Mouse (Mus musculus) embryo, embryonic 11 days (tissue): Measurements from ENCODE around the gene Fcgr4.
A peak's percentile ranks its signal among the peaks of the same experiment; 100 is the strongest.
"Not testable (repeated sequence)": the region's sequence is repeated elsewhere in the genome, so short reads cannot be mapped to it uniquely, and the experiment has no call there.

Experiments
- DNase-seq: peaks from one replicate; pipeline ENCODE4 v3.0.0-alpha.2; 2015

The Fcgr4 gene

DNA sequence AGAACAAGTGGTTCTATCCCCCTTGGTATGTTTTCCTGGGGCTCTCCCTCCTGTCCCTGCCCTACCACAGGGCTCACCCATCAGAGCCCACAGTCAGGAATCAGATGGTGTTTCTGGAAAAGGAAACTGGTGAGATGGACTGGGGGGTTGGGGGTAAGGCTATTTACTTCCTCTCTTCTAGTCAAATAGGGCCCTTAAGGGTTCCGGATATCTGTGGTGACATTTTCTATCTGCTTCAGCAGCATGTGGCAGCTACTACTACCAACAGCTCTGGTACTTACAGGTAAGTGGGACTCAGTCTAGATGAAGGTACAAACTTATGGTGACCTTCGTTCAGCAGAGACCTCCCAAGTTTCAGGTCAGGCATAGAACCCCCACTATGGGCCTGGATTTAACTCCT is at the start of gene Fcgr4:
Gene Fcgr4, plus strand, starts transcription at position 184 of the 400 bp plus-strand sequence.
- DNase-seq = no peak

DNA sequence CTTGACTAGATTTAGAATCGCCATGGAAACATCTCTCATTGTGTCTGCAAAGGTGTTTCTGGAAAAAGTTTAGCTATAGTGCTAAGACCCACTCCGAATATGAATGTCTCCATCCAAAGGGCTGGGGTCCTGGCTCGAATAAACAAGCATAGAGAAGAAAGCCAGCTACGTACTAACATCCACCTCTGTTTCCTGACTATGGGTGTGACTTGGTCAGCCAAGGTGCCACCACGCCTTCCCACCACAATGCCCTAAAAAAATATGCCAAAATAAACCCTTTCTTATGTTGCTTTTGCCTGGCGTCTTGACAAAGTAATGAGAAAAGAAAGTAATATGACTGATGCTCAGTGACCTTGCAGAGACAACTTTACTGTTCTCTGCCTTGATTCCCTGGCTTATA is 46.2 kb upstream of the Fcgr4 start:
- DNase-seq = no peak

DNA sequence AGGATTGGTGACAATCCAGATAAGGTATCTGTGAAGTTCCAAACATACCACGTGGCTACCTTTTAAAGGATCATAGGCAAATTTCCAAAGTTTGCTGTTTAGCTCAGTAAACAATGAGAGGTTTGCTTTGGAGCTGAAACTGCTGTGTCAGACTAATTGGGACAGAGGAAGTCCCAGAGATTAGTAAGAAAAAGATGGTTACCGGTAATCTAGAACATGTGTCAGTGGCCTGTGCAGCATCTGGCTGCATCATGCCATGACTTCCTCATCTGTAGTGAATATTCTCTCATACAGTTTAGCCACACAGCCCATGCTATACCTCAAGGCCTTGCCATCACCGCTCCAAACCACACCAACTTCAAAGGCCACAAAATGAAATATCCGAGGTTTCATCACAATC is 45.8 kb upstream of the Fcgr4 start:
- no peak for DNase-seq

DNA sequence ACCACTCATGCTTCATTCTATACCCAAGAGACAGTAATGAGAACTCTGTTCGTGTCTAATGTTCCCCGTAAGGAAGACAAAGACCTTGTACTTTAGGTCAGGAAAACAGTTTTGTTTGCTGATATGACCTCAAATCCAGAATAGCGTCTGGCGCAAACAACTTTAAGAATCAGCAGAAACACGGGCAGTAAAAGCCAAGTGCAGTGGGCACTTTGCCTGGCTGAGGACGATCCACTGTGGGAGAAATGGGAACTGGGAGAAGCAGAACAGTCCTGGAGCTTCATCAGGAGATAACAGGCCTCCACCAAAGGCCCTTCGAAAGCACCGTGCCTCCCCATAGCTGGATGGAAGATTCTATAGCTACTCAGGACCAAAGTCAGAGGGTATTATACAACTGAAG is 44.5 kb upstream of the Fcgr4 start:
- no peak for DNase-seq

DNA sequence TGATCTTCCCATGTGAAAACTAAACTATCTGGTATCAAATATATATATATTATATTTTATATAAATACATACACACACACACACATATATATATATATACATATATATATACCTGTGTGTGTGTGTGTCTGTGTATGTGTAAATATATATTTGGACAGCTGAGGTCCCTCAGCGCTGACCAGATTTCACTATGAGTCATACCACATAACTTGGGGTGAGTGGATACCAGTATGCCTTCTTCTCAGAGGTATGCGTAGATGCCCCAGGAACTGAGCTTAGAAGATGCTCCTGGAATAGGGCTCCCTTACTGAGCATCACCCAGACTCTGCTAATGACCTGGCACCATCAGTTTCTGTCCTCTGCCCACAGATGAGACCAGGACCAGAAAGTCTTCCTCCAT is 44.0 kb upstream of the Fcgr4 start:
- no peak for DNase-seq

DNA sequence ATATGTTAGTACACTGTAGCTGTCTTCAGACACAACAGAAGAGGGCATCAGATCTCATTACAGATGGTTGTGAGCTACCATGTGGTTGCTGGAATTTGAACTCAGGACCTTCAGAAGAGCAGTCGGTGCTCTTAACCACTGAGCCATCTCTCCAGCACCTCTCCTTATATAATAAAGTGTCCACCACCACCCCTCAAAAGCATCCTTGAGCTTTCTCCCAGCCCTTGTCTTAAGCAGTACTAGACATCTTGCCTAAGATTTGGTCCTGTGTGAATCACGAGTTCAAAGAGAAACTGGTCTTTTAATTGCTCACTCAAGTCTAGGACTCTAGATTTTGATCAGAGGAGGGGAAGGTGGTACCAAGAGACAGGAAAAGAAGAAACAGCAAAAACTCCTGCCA is 43.4 kb upstream of the Fcgr4 start:
- DNase-seq = not testable (repeated sequence)

DNA sequence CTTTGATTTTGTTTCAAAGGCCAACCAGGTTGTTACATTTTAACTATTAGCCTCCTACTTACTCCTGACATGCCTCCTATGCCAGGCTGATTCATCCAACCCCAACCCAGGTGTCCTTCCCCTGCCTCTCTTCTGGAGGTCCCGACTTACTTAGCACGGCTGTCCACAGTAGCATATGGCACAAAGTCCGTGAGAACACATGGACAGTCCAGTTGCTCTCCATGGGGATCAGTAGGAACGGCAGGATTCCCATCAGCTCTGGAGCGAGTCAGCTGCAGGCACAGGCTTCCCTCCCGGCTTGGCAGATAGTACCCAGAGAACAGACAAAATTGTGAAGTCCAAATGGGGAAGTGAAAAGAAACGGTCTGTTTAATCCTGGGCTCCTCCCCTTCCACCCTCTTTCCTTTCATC is 43.0 kb upstream of the Fcgr4 start:
- DNase-seq = no peak

DNA sequence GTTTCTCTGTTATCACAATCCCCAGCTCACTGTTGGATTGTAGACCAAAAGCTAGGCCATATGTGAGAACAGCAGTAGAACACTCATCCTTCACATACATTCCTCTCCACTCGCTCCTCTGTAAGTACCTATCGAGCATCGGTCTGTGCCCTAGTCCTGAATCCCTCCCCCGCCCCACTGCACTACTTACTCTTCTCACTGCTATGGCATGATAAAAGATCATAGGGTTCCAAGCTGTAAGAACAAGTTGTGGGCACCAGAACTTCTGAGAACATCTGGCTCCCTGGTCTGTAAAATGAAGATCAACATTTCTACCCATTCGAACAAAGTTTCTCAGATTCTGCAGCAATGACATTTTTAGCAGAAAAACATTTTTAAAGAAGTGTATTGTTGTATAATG is 42.3 kb upstream of the Fcgr4 start, which contains the start of gene Fcgr2b:
Gene Fcgr2b, minus strand, starts transcription at position 101 of the 400 bp plus-strand sequence.
- DNase-seq = no peak

DNA sequence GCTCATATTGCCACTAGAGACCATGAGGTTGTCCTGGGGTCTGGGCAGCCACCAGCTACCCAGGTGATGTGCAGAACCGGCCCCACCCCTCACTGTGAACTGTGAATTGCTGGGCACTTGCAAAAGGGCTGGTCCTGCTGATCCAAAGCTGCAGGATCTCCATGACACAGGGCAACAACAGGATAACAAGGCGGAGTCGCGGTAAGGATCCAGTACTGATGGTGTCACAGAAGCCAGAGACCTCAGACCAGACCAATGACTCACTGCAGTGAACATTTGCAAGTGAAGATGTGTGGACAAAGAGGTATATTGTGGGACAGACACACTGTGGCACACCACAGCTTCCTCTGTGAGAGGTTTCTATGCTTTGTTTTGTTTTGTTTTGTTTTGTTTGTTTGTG is 40.1 kb upstream of the Fcgr4 start:
- no peak for DNase-seq

DNA sequence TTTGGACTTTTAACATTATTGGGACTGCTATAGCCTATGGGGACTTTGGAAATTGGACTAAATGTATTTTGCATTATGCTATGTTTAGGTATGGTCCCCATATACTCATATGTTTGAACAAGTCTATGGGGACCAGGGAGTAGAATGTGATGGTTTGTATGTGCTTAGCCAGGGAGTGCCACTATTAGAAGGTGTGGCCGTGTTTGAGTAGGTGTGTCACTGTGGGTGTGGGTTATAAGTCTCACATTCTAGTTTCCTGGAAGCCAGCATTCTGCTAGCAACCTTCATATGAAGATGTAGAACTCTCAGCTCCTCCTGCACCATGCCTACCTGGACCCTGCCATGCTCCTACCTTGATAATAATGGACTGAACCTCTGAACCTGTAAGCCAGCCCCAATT is 37.0 kb upstream of the Fcgr4 start:
- DNase-seq = not testable (repeated sequence)

DNA sequence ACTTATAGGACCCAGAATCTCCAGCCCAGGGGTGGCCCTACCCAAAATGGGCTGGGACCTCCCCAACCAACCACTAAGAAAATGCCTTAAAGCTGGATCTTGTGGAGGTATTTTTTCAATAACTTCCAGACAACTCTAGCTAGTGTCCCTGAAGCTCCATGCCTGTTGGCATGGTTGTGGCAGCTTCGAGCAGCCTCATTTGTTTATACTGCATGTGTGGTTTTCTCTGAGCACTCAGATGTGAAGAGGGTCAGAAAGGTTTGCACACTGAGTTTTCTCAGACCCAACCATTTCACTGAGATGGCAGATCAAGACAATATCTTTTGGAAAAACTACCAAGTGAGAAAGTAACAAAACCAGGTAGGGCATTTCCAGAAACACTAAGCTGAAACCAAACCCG is 36.4 kb upstream of the Fcgr4 start:
- no peak for DNase-seq

DNA sequence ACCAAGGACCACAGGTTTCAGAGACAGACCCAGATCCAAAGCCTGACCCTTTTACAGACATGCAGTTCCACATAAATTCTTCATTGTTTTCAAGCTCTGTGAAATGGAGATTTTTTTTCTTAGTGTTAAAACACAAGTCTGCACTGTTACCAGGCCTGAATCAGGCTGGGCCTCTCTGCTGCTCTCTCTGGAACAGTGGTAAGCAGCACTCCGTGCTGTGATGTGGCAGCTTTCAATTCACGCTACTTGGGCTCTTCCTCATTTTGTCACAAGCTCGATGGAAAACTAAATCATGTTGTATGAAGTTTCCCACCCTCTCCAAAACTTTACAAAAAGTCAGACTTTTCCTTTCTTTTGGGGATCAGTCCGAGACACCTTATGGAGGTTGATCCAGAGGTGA is 35.7 kb upstream of the Fcgr4 start:
- DNase-seq = no peak

DNA sequence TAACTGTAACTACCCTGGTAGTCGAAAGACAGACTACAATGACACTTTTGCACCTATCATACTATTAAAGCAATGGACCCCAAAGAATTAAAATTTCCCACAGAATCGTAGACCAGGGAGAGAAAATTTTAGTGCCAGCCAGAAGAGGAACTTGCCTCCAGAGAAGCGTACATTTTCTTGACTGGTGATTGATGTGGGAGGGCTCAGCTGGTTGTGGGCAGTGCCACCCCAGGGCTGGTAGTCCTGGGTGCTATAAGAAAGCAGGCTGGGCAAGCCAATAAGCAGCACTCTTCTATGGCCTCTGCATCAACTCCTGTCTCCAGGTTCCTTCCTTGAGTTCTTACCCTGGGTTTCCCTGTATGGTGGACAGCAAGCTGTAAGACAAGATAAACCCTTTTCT is 33.6 kb upstream of the Fcgr4 start:
- DNase-seq = no peak

DNA sequence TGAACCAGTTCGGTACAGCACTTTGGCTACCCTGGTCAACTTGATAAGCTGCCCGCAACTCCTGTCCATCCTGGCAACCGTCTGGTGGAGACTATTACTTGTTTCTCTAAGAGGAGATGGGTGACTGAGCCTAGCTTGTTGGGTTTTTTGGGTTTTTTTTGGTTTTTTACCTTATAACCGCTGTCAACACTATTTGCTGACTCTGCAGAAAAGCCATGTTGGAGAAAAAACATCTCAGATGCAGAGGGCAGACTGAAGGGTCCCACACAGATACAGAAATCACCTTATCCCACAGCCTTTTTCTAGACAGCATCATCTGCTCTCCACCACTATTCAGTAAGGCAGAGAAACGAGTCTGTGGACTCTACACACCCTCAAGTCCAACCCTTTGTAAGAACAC is 32.9 kb upstream of the Fcgr4 start:
- DNase-seq = no peak

DNA sequence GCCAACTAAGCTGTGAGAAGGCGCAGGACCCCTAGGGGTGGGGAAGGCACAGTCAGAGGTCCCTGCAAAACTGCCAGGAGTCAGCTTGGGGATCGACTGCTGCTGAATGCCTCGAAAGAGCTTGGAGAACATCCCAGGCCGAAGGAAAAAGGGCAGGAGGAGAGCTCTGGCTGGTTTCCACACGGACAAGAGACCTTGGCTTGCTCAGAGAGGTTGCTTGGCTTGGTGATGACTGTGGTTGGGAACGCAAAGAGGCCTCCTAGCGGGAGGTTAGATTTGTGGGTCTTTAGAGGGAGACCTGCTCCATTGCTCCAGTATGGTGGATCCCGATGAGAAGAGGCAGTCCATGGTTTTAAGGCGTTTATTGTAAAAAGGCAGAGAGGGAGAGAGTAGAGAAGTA is 29.1 kb upstream of the Fcgr4 start:
- DNase-seq = no peak

DNA sequence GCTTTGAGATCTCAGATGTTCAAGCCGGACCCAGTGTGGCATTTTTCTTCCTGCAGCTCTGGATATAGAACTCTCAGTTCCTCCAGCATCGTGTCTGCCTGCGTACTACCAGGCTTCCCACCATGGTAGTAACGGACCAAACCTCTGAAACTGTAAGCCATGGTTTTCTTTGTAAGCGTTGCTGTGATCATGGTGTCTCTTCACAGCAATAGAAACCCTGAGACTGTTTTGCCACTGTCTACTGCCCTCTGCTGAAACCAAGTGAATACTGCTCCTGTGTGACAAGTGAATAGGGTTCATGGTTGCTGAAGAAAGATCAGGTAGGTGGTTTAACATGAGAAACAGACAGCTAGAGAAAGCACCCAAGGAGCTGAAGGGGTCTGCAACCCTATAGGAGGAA is 26.2 kb upstream of the Fcgr4 start:
- DNase-seq = peak; percentile 30

DNA sequence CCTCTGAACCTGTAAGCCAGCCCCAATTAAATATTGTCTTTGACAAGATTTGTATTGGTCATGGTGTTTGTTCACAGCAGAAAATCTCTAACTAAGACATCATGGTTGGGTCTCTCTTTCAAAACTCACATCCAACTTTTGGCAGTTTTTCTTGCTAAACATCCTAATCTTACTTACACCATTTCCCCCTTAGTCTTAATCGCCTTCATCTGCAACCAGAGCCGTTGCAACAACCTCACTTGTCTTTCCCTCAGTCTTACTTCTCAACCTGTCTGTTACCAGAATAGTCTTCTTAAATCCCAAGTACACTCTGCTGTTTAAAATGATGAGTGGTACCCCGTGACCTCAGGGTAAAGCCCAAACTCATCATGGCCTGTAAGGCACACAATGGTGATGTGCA is 22.7 kb upstream of the Fcgr4 start:
- no peak for DNase-seq

DNA sequence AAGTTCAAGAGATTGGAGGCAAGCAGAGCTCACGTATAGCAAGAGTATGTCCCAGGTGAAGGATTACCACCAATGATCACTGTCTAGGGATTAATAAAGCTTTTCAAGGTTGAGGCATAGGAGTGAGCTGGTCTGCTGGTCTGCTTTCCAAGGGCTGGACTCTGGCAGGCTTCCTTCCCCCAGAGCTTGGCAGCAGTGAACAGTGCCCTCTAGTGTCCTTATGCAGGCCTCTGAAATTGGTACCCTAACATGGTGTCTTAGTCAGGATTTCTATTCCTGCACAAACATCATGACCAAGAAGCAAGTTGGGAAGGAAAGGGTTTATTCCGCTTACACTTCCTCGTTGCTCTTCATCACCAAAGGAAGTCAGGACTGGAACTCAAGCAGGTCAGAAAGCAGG is 22.0 kb upstream of the Fcgr4 start:
- peak; percentile 79 for DNase-seq

DNA sequence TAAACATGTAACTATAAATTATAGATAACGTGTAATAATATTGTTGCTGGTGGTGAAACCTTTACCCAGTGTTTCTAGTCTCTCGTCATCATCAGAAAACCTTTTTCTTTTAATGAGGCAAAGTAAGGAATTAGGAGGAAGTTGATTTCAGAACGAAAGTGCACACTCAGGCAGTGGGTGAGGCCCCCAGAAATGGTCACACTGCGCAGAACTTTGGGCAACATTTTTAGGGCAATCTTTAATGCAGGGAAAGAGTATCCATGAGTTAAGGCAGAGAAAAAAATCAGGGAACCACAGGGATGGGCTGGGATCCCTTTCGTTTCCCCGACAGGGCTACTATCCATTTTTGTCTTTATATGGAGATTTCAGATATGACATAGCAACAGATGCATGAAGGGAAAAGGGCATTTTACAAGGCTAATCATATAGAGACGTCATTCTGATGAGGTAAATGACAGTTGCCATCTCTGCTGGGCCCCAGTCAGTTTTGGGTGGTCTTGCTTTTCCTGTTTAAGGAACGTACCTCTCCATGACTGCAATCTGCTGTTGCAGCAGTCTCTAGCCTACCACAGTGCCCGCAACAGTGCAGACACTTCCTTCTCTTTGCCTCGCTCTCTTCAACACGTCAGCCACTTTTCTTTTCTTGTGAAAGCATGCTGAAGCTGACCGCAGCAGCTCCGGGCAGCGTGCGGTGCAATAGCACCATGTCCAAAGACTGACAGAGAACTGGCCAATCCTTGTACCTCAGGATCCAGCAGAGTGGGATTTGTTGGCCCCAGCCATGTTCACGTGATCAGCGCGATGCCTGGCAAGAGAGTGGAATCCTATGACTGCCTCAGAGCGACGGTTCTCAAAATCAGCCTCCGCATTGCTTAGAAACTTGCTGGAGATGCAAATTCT is 20.7 kb upstream of the Fcgr4 start:
- DNase-seq = peak; percentile 30

DNA sequence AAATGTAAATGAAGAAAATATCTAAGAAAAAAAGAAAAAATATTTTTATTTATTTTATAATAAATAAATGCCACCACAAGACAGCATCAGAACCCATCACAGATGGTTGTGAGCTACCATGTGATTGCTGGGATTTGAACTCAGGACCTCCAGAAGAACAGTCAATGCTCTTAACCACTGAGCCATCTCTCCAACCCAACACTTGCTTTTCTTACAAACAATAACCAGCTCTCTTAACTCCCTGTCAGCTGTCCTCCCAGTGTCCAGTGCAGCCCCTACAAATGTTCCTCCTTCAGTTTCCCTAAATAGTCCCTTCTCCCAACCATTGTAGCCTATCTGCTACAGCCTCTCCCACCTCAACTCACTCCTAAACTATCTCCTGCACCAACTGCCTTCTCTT is 18.9 kb upstream of the Fcgr4 start:
- no peak for DNase-seq

DNA sequence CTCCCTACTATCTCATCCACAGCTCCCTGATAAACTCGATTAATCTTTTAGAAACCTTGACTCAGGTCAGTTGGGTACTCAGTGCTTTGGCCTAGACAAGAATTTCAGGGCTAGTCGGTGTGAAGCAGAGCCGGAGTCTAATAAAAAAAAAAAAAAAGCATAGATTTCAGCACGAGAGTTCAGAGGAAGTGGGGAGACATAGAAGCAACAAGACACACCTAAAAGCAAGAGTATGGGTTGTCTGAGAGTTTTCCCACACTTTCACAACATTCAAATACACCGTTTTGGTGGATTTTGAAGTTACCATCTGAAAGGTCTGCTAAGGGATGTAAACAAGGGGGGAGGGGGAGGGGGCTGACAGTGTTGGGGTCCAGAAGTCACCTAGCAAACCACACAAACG is 13.6 kb upstream of the Fcgr4 start:
- DNase-seq = no peak

DNA sequence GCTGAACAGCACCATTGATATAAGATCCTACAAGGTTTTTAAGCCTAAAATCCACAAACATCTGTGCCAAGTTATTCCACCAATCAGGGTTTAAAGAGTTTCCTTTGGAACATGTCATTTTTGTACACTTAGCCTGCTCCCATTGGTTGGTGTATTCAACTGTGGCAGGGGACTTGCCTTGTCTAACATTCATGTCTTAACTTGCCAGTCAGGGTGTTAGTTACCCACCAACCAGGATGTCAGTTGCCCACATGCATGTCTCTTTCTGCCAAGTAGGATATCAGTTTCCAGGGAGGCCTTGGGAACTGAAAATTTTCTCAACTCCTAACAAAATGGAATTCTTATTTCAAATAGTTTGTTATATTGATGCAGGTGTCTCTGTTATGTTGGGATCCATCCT is 13.1 kb upstream of the Fcgr4 start:
- no peak for DNase-seq

DNA sequence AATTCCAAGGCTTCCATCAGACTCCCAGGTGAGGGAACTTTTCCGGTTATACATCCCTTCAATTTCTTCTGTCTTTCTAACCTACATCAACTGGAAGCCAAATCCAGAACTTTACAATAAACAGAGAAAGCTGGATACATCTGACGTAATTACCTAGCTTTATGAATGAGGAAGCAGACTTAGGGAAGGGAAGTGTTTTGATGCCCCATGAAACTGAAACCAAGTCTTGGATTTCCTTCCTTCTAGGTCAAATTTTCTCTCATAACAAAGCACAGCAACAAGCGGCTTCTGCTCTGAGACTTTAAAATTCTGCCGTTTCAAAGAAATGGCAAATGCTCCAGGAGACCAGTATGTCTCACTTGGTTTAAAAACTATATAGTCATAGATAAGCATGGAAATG is 12.4 kb upstream of the Fcgr4 start:
- no peak for DNase-seq

DNA sequence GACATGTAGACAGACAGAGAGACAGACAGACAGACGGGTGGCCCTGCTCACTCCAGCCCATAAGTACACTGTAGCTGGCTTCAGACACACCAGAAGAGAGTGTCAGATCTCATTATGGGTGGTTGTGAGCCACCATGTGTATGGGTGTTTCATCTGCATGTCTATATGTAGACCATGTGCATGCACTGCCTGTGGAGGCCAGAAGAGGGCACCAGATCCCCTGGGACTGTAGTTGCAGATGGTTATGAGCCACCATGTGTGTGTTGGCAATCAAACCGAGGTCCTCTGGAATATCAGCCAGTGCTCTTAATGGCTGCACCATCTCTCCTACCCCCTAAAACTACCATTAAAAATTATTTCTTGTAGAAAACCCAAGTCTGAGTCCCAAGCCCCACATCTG is 11.8 kb upstream of the Fcgr4 start:
- DNase-seq = no peak

DNA sequence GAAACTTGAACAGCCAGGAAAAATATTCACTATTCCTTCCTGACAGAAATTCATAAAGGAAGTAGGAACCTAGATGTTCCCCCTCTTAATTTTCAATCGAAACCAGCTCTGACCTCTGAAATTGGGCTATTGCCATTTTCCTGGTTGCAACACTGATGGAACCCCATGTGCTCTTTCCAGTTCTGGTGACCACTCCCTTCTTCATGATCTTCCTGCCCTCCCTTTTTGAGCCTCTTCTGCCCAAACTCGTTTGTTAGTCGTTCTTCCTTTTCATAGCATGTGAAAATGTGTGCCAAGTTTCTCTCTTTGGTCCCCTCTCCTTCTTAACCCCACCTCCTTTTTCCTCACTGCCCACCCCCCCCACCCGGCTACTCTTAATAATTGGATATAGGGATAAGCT is 7.0 kb upstream of the Fcgr4 start:
- no peak for DNase-seq
